In genomic region chr6:29108376-29108775, GRCm38 (mm10) we compare ENCODE assay signal across 32 mouse cellular contexts. TPM values are rescaled to one million over a fixed set of nuclear protein-coding genes. Genes with fewer than 3 reads are reported as not detected.
"Had no signal": no experiment of that assay in that cellular context is flagged by ENCODE, and none has a peak within 500 bp of the region (broad histone marks: within the 10 kb centered on the region; RNA-seq: fewer than 3 reads in every experiment).

No protein-coding gene starts in this region.

- H3K9ac ChIP-seq: embryonic facial prominence, embryonic 12.5 days; embryonic facial prominence, embryonic 13.5 days; embryonic facial prominence, embryonic 15.5 days; forebrain, embryonic 12.5 days; forebrain, embryonic 13.5 days; forebrain, embryonic 15.5 days; forebrain, postnatal 0 days had no signal

- H3K4me3 ChIP-seq: embryonic facial prominence, embryonic 10.5 days; embryonic facial prominence, embryonic 12.5 days; embryonic facial prominence, embryonic 13.5 days; embryonic facial prominence, embryonic 15.5 days; erythroblast, embryonic 14.5 days; forebrain, embryonic 10.5 days; forebrain, embryonic 12.5 days; forebrain, embryonic 13.5 days; forebrain, embryonic 15.5 days; gastrocnemius, adult 2 months had no signal

- H3K4me1 ChIP-seq: embryonic facial prominence, embryonic 10.5 days; embryonic facial prominence, embryonic 12.5 days; embryonic facial prominence, embryonic 13.5 days; embryonic facial prominence, embryonic 15.5 days; forebrain, embryonic 10.5 days; forebrain, embryonic 12.5 days; forebrain, embryonic 13.5 days; forebrain, embryonic 15.5 days had no signal

- H3K9me3 ChIP-seq: embryonic facial prominence, embryonic 15.5 days had no signal

- H3K36me3 ChIP-seq: embryonic facial prominence, embryonic 10.5 days; embryonic facial prominence, embryonic 12.5 days; embryonic facial prominence, embryonic 13.5 days; embryonic facial prominence, embryonic 15.5 days; forebrain, embryonic 10.5 days; forebrain, embryonic 12.5 days; forebrain, embryonic 15.5 days had no signal

- DNase-seq: cerebellum, adult 8-10 months; cerebellum, adult 9-10 months; cerebellum, adult 9-11 months; cerebellum, postnatal 10 days; cerebellum, postnatal 14 days; cerebellum, postnatal 25 days; cerebellum, postnatal 36 days; embryo, embryonic 11 days; forebrain, postnatal 0 days; gastrocnemius, adult 2 months; gastrocnemius, postnatal 10 days; gastrocnemius, postnatal 14 days; gastrocnemius, postnatal 25 days; gastrocnemius, postnatal 36 days had no signal

- H3K27ac ChIP-seq: embryonic facial prominence, embryonic 10.5 days; embryonic facial prominence, embryonic 12.5 days; embryonic facial prominence, embryonic 13.5 days; embryonic facial prominence, embryonic 15.5 days; forebrain, embryonic 10.5 days; forebrain, embryonic 12.5 days; forebrain, embryonic 13.5 days; forebrain, embryonic 15.5 days; gastrocnemius, adult 2 months had no signal

- H3K27me3 ChIP-seq: embryonic facial prominence, embryonic 12.5 days; embryonic facial prominence, embryonic 13.5 days; embryonic facial prominence, embryonic 15.5 days; forebrain, embryonic 12.5 days; forebrain, embryonic 13.5 days; forebrain, embryonic 15.5 days had no signal

RNA-seq across cellular contexts. Expression of gene Lep, which starts 48.4 kb away (rescaled TPM):
- total RNA-seq: common myeloid progenitor, adult 5-6 weeks; forebrain, postnatal 0 days; granulocyte monocyte progenitor cell, adult 5-6 weeks had no signal
- polyA plus RNA-seq: cortical plate, adult 2 months; embryonic facial prominence, embryonic 10.5 days; embryonic facial prominence, embryonic 11.5 days; embryonic facial prominence, embryonic 12.5 days; embryonic facial prominence, embryonic 13.5 days; embryonic facial prominence, embryonic 15.5 days; erythroblast, embryonic 14.5 days; forebrain, embryonic 10.5 days; forebrain, embryonic 11.5 days; forebrain, embryonic 12.5 days; forebrain, embryonic 13.5 days; forebrain, embryonic 14.5 days; forebrain, embryonic 15.5 days; forebrain, embryonic 16.5 days; forebrain, postnatal 0 days; frontal cortex, adult 2 months; heart, embryonic 11.5 days had no signal
